Mouse (Mus musculus) cortical plate, adult 2 months (tissue): ENCODE measurements around the gene Slc22a13. TPM values are rescaled to one million over a fixed set of nuclear protein-coding genes. Genes with fewer than 3 reads are reported as not detected.

ENCODE experiments used
- H3K27ac ChIP-seq: fragments of 200-500 bp; 2 replicates; pipeline ENCODE4 v1.5.1; 2012; ENCODE audit warnings: low read length, control low read depth, inconsistent platforms; ENCODE audit not compliant: insufficient read depth
- H3K4me1 ChIP-seq: fragments of 200-500 bp; 2 replicates; pipeline ENCODE4 v1.6.1; 2011; ENCODE audit warnings: low read length; ENCODE audit not compliant: control insufficient read depth, insufficient read depth
- H3K4me3 ChIP-seq: fragments of 200-500 bp; 2 replicates; pipeline ENCODE4 v1.5.1; 2011; ENCODE audit warnings: mild to moderate bottlenecking, low read length, control low read depth; ENCODE audit not compliant: insufficient read depth
- CTCF ChIP-seq: fragments of 200-500 bp; IDR thresholded peaks from 2 replicates; pipeline ENCODE4 v1.5.1; 2011; ENCODE audit warnings: mild to moderate bottlenecking, control low read depth, low read length; ENCODE audit not compliant: insufficient read depth; ENCODE audit errors: extremely low read depth
- POLR2A ChIP-seq: fragments of 200-500 bp; IDR thresholded peaks from 2 replicates; pipeline ENCODE4 v1.6.1; 2011; ENCODE audit warnings: mild to moderate bottlenecking, low read length, control low read depth; ENCODE audit not compliant: insufficient read depth; ENCODE audit errors: extremely low read depth
- polyA plus RNA-seq: library from polyadenylated mRNA; depleted of rRNA; stranded (reverse); fragments of >200 nt; gene quantifications from 2 replicates; pipeline ENCODE4 v1.2.3, GENCODE M21; 2012; rRNA removed

Slc22a13 gene
- polyA plus RNA-seq, result not detected in 2 replicates

DNA sequence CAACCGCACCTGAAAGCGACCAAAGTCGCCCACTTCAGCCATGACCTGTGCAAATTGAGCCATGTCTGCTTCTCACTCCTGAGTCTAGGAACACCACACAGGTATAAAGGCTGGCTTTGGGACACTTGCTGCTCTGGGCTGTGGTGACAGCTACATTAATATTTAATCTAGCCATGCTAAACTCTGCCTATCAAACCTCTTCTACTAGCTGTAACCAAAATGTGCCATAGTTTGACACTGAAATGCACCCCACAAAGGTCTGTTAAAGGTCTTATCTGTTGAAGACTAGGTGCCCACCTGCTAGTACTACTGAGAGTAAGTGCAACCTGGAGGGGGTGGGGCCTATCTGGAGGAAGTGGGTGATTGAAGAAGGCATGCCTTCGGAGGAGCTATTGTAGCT, at the start of gene Slc22a13:
Gene Slc22a13 (minus strand): TSS at position 101 of the 400 bp plus-strand sequence.
- Histone ChIP-seq H3K4me1 (no peaks in the 10 kb centered on the region), H3K4me3 (no peak within 1 kb of the TSS), H3K27ac (no peak within 1 kb of the TSS)
- TF ChIP-seq POLR2A, result no peak
- TF ChIP-seq CTCF, result no peak

DNA sequence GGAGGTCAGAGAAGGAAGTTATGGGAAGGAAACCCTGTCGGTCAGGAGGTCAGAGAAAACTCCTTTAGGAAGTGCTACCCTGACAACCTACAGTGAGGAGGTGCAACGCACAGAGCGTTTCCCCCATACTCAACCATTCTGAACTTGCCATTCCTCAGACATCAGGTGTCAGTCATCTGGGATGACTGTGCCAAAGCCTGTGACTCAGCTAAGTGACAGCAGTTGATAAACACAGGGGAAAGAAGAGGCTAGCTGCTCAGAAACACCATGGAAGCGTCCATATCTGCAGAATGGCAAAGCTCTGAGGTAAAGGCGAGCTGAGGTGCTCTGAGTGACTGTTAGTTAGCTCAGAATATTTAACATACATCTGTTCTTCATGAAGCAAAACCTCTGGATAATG, 49.2 kb upstream of the Slc22a13 start:
- Histone ChIP-seq H3K4me1 (no peaks in the 10 kb centered on the region), H3K27ac (no peak overlapping the region), H3K4me3 (no peak overlapping the region)
- TF ChIP-seq CTCF, result no peak
- TF ChIP-seq POLR2A, result no peak

DNA sequence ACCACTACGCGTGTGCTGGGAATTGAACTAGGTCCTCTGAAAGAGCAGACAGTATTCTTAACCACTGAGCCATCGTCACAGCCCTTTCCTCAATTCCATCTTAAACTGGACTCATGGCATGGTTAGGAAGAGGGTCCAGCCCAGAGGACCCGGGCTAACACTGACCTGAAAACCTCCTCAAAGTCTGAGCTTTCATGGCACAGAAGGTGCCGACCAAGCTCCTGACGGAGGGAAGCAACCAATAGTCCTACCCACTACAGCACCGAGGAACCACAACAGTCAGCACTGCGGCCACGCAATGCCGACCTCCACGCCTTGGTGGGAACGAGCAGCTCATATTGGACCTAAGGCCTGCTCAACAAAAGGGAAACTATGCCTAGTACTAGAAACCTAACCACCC, 47.3 kb upstream of the Slc22a13 start:
- Histone ChIP-seq H3K4me3 (no peak overlapping the region), H3K27ac (no peak overlapping the region), H3K4me1 (no peaks in the 10 kb centered on the region)
- TF ChIP-seq CTCF, result no peak
- no peak for TF ChIP-seq POLR2A

DNA sequence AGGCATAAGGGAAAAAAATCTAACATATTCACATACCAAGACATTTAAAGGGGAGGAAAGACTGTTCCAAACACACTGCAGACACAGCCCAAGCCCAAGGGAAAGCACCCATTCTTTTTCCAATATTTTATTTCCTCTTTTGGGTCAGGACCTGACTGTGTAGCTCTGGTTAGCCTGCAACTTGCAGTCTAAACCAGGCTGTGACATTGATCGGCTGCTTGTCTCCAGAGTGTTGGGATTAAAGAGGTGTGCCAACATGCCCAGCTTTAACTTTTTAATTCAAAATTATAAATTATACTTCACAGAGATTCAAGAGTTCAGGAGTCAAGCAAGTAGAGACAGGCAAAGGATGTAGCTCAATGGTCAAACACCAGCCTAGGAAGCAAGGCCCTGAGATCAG, 46.2 kb upstream of the Slc22a13 start:
- no peaks in the 10 kb centered on the region for H3K4me1 ChIP-seq
- H3K4me3 ChIP-seq, result no peak overlapping the region
- TF ChIP-seq CTCF (no peak), POLR2A (no peak)
- H3K27ac ChIP-seq, result no peak overlapping the region

DNA sequence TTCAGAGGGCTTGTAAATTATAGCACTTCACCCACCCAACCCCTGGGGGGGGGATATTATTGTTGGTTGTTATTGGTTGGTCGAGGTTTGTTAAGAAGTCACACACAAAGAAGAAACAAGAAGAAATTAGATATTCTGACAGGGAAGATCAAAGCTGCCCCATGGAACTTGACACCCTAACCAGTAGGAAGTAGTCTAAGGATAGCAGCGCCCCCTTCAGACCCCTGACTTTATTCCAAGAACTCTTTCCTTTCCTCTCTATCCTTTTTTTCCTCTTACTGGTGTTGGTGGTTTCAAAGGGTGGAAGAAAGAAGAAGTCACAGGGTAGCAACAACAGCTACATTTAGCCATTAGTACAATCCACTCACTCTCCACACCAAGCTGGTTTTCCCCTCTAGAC, 45.3 kb upstream of the Slc22a13 start:
- Histone ChIP-seq H3K4me1 (no peaks in the 10 kb centered on the region), H3K27ac (no peak overlapping the region), H3K4me3 (no peak overlapping the region)
- no peak for TF ChIP-seq POLR2A
- no peak for TF ChIP-seq CTCF

DNA sequence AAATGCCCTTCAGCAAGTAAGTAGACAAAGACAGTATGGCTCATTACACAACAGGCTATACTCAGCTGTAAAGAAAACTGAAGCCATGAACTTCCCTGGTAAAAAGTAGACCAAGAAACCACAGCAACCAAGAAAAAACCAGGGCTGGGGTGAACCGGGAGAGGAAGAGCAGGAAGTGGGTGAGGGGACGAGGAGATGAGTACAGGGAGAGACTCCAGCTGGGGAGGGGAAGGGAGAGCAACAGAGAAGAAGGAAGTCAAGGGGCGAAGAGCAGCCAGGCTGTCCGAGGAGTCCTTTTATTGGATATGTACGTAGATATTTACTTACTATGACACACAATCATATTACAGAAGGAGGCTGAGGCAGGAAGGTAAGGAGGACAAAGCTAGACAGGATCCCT, 39.1 kb upstream of the Slc22a13 start:
- H3K27ac ChIP-seq, result no peak overlapping the region
- no peaks in the 10 kb centered on the region for H3K4me1 ChIP-seq
- no peak overlapping the region for H3K4me3 ChIP-seq
- TF ChIP-seq CTCF, result no peak
- TF ChIP-seq POLR2A, result no peak

DNA sequence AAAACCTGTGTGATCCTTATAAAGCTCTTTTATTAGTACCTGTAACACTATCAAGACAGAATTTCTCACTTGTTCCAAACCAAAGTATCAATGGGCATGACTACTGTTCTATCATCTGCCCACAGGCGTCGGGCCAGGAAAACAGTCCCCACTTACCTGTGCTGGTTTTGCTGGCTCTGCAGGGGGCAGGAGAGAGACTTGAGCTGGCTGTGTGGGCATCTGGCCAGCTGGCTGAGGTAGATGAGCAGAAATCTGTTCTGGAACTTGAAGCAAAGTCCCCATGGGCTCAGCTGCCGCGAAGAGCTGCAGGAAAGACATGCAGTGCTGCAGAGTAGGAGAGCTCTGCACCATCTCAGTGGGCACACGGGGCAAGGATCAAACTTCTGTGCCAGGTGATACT, 37.9 kb upstream of the Slc22a13 start:
- Histone ChIP-seq H3K4me1 (no peaks in the 10 kb centered on the region), H3K4me3 (no peak overlapping the region), H3K27ac (no peak overlapping the region)
- TF ChIP-seq CTCF (no peak), POLR2A (no peak)

DNA sequence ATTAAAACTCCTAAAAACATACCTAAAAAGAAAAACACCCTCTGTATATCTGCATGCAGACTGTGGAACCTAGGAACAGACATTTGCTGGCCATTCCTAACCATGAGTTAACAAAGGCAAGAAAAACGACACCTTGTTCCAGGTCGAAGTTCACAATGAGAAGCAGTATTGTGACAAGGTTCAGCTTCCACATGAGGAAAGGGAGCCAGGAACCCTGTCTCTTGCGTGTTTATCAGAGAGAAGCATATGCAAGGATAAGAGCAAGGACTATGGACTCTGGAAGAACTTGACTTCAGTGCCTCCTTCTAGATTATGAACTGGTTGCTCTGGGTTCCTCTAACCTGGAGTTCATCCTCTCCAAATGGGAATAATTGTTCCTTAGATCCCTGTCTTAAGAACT, 35.1 kb upstream of the Slc22a13 start:
- TF ChIP-seq POLR2A (no peak), CTCF (no peak)
- Histone ChIP-seq H3K27ac (no peak overlapping the region), H3K4me1 (no peaks in the 10 kb centered on the region), H3K4me3 (no peak overlapping the region)

DNA sequence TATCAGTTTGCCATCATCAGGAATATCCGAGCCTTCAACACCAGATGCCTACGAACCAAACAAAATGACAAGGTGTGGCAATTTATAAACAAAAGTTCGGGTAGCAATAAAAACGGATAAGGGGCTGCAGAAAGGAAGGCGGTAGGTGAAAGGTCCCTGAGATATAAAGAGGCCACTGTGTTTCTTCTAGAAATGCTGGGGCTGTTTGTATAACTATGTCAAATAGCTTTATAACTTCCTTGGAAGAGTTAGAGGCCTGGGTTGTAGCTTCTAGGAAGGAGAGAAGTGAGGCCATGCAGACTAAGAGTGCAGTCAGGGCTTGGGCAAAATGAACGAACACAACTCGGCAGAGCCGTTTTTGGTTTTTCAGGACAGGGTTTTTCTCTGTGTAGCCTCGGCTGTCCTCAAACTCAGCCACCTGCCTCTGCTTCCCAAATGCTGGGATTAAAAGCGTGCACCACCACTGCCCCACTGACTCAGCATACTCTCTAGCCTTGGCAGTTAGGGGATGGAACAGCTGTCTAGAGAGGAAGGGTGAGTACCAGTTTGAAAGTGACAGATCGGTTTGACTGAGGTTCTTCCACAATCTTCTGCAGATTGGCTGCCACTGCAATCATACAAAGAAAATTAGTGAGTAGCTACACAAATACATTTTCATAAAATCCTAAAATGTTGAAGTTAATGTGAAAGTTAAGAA, 32.4 kb upstream of the Slc22a13 start:
- TF ChIP-seq POLR2A (no peak), CTCF (no peak)
- Histone ChIP-seq H3K27ac (no peak overlapping the region), H3K4me3 (no peak overlapping the region), H3K4me1 (no peaks in the 10 kb centered on the region)

DNA sequence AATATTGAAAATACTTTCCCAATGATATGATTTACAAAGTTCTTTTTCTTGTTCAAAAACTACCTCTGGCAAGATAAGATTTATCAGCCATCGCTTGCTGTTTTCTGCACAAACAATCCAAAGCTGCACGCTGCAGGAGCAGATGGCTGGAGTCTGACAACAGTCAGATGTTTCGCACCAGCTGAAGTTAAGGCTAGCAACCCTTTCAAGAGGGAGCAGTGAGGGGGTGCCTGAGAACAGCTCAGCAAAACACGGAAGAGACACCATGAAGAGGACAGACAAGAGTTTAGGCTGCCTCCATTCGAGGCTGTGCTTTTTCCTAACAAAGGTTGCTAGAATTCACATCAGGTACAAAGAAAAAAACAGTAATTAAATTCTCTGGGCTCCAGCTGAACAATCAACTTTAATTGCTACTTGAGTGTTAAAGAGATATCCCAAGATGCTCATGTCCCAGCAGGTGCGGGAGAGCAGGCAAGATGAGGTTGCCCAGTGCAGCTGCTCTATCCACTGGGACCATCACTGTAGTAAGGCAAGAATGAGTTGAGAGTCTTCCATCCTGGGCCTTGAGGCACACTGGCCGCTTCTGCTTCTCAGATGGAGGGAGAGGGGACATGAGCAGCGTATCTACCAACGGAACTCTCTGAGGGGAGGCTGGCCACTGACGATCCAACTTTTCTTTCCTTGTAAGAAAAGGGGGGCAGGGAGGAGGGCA, 31.5 kb upstream of the Slc22a13 start:
- Histone ChIP-seq H3K4me3 (no peak overlapping the region), H3K4me1 (no peaks in the 10 kb centered on the region), H3K27ac (no peak overlapping the region)
- no peak for TF ChIP-seq POLR2A
- no peak for TF ChIP-seq CTCF

DNA sequence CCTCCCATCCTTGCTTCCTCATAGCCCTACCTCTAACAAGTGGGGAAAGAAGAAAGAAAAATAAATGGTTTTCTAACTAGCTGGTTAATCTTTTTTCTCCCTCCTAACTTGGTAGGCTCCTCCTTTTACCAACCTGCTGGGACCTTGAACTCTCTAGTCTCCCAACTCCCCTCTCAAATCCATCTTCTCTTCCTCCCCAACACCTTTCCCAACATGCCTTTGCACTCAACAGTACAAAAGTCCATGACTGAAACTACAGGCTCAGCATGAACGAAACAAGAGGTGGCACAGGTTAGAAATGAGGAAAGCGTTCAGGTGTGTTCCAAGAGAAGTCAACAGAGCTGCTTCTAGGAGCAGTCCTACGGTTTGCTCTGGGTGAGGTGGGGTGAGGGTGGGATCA, 30.4 kb upstream of the Slc22a13 start:
- no peaks in the 10 kb centered on the region for H3K4me1 ChIP-seq
- no peak for TF ChIP-seq POLR2A
- TF ChIP-seq CTCF, result no peak
- no peak overlapping the region for H3K27ac ChIP-seq
- no peak overlapping the region for H3K4me3 ChIP-seq
